11 mouse cellular contexts compared by ENCODE assay signal in genomic region chr10:122933053-122933838, GRCm38 (mm10).
DNase-seq lines count a peak whose midpoint lies in the region; ATAC-seq and TF ChIP-seq lines count a peak whose summit lies in the region.
"Had no signal": no experiment of that assay in that cellular context is flagged by ENCODE, and none has a peak within 500 bp of the region (broad histone marks: within the 10 kb centered on the region; RNA-seq: fewer than 3 reads in every experiment).

No protein-coding gene starts in this region.

- no peaks in the 10 kb centered on the region for H3K27me3 ChIP-seq in heart, adult 2 months (ENCODE audit: control insufficient read depth, insufficient read depth, low read length)
- H3K27me3 ChIP-seq in liver, embryonic 15.5 days = no peaks in the 10 kb centered on the region

- intact Hi-C loops in heart, adult 2 months (cut with DNase I) = no loop called here

- H3K27ac ChIP-seq in heart, adult 2 months = no peak overlapping the region
- no peak overlapping the region for H3K27ac ChIP-seq in liver, embryonic 15.5 days (replicated peaks)

- H3K79me2 ChIP-seq in heart, adult 2 months (replicated peaks; ENCODE audit: control insufficient read depth, insufficient read depth, low read length) = no peaks in the 10 kb centered on the region

- ATAC-seq in liver, embryonic 15.5 days (ENCODE audit: insufficient read depth) = 0 out of 2 replicates have a peak, but pooled peaks have one; percentile 34

- TF ChIP-seq POLR2A in heart, adult 2 months (IDR thresholded peaks at IDR 0.05; ENCODE audit: insufficient read depth, low read depth, low read length) = no peak

- no peak for TF ChIP-seq EP300 in heart, adult 2 months (IDR thresholded peaks at IDR 0.05; ENCODE audit: insufficient read depth, low read depth, low read length)

- no peaks in the 10 kb centered on the region for H3K9me3 ChIP-seq in liver, embryonic 15.5 days (replicated peaks)

- no peaks in the 10 kb centered on the region for H3K4me1 ChIP-seq in heart, adult 2 months (ENCODE audit: control insufficient read depth, insufficient read depth, low read length)
- peaks cover 6% of the 10 kb centered on the region; the same call in 1 of the 2 replicates for H3K4me1 ChIP-seq in liver, embryonic 15.5 days (replicated peaks)

- H3K9ac ChIP-seq in heart, adult 2 months (ENCODE audit: low read depth, low read length) = no peak overlapping the region
- no peak overlapping the region for H3K9ac ChIP-seq in liver, embryonic 15.5 days

- no peaks in the 10 kb centered on the region for H3K36me3 ChIP-seq in heart, adult 2 months (ENCODE audit: control insufficient read depth, insufficient read depth, low read length)
- H3K36me3 ChIP-seq in liver, embryonic 15.5 days (replicated peaks) = no peaks in the 10 kb centered on the region

- peak; percentile 78 for DNase-seq in heart, adult 11 months
- no peak for DNase-seq in heart, adult 2 months
- peak; percentile 2 for DNase-seq in thymus, postnatal 4 days
- DNase-seq in thymus, postnatal 25 days = no peak
- no peak for DNase-seq in urinary bladder, postnatal 4 days (ENCODE audit: low spot score in 2 of 2)
- DNase-seq in adrenal gland, adult 2 months = no peak
- DNase-seq in Muller cell, postnatal 12 days (ENCODE audit: inconsistent ontology term) = no peak
- DNase-seq: cerebellum, postnatal 14 days; left cerebral cortex, postnatal 4 days; retina, postnatal 1 day had no signal

- no peak overlapping the region for H3K4me3 ChIP-seq in heart, adult 2 months
- no peak overlapping the region for H3K4me3 ChIP-seq in liver, embryonic 15.5 days (replicated peaks)

- H3K4me2 ChIP-seq in liver, embryonic 15.5 days = no peak overlapping the region

- 59% methylated on average over 15 of the region's 15 CpGs for whole genome bisulfite sequencing in heart, adult 2 months
- 31% methylated on average over 15 of the region's 15 CpGs for WGBS in liver, embryonic 15.5 days (ENCODE audit: insufficient replicate concordance)

- TF ChIP-seq CTCF in heart, adult 2 months (IDR thresholded peaks at IDR 0.05) = no peak

Comparison
In these comparisons a context has a peak if more than half of its experiments do, and no peak if none do; other contexts are left out.
1. DNase-seq: peak in heart, adult 11 months (single experiment) and thymus, postnatal 4 days (single experiment); none in heart, adult 2 months (0 of 2), thymus, postnatal 25 days (single experiment), urinary bladder, postnatal 4 days (0 of 2), adrenal gland, adult 2 months (single experiment) and Muller cell, postnatal 12 days (single experiment).